Mouse (Mus musculus) neural tube, embryonic 12.5 days (tissue): Measurements from ENCODE around the gene Wwox. TPM values are rescaled to one million over a fixed set of nuclear protein-coding genes. Genes with fewer than 3 reads are reported as not detected.

ENCODE experiments used
- ATAC-seq: fragments of 200-750 bp; cut with Nextera tagmentation; 2 replicates; pipeline ENCODE4 v1.8.0; 2017; ENCODE audit warnings: low read depth, mild to moderate bottlenecking, moderate TSS enrichment, moderate library complexity; ENCODE audit not compliant: low FRiP score
- H3K27ac ChIP-seq: fragments of 300-500 bp; sonication (generic); 2 replicates; pipeline ENCODE4 v1.5.1; 2016
- H3K27me3 ChIP-seq: fragments of 300-500 bp; sonication (generic); replicated peaks from 2 replicates; pipeline ENCODE4 v1.6.1; 2016; ENCODE audit warnings: mild to moderate bottlenecking
- H3K36me3 ChIP-seq: fragments of 300-500 bp; sonication (generic); 2 replicates; pipeline ENCODE4 v1.6.1; 2016; ENCODE audit warnings: mild to moderate bottlenecking
- H3K4me1 ChIP-seq: fragments of 300-500 bp; sonication (generic); 2 replicates; pipeline ENCODE4 v1.6.1; 2016
- H3K4me2 ChIP-seq: fragments of 300-500 bp; sonication (generic); replicated peaks from 2 replicates; pipeline ENCODE4 v1.6.1; 2016; ENCODE audit warnings: mild to moderate bottlenecking
- H3K4me3 ChIP-seq: fragments of 300-500 bp; sonication (generic); 2 replicates; pipeline ENCODE4 v1.5.1; 2016
- H3K9ac ChIP-seq: fragments of 300-500 bp; sonication (generic); 2 replicates; pipeline ENCODE4 v1.6.1; 2016; ENCODE audit warnings: mild to moderate bottlenecking
- H3K9me3 ChIP-seq: fragments of 300-500 bp; sonication (generic); 2 replicates; pipeline ENCODE4 v1.6.1; 2016; ENCODE audit warnings: mild to moderate bottlenecking
- WGBS: fragments of 180-500 bp; shearing (Covaris S2); methylation state at CpG from one replicate; pipeline ENCODE4 v1.1.7; 2016; 5-methylcytosine and 5-hydroxymethylcytosine counted together
- polyA plus RNA-seq: library from polyadenylated mRNA; unstranded; fragments of >200 nt; fragmentation: Nextera tagmentation; extraction: Ambion mirVana; gene quantifications from 2 replicates; pipeline ENCODE4 v1.2.1, GENCODE M21; 2016

Gene Wwox
- polyA plus RNA-seq, 1 experiment from 2014 or later, result 12.7 TPM

GRCm38 (mm10) chr8:114684046-114684702 is 244.7 kb downstream of the Wwox start:
- no peak for ATAC-seq
- Histone ChIP-seq H3K27me3 (no peaks in the 10 kb centered on the region), H3K36me3 (no peaks in the 10 kb centered on the region), H3K4me2 (no peak overlapping the region), H3K27ac (no peak overlapping the region), H3K9ac (no peak overlapping the region), H3K4me3 (no peak overlapping the region), H3K4me1 (no peaks in the 10 kb centered on the region), H3K9me3 (no peaks in the 10 kb centered on the region)
- 87% methylated on average over 11 of the region's 11 CpGs for WGBS

GRCm38 (mm10) chr8:114686462-114686861 is 247.0 kb downstream of the Wwox start:
- no peaks in the 10 kb centered on the region for H3K27me3 ChIP-seq
- H3K9me3 ChIP-seq, result no peaks in the 10 kb centered on the region
- WGBS, result 75% methylated on average over 4 of the region's 4 CpGs
- H3K4me2 ChIP-seq, result no peak overlapping the region
- no peaks in the 10 kb centered on the region for H3K4me1 ChIP-seq
- no peaks in the 10 kb centered on the region for H3K36me3 ChIP-seq
- no peak overlapping the region for H3K9ac ChIP-seq
- no peak overlapping the region for H3K4me3 ChIP-seq
- ATAC-seq, result no peak
- no peak overlapping the region for H3K27ac ChIP-seq

- H3K4me3 ChIP-seq, result no peak overlapping the region
- no peak overlapping the region for H3K9ac ChIP-seq
- H3K27me3 ChIP-seq, result no peaks in the 10 kb centered on the region
- H3K9me3 ChIP-seq, result no peaks in the 10 kb centered on the region
- no peaks in the 10 kb centered on the region for H3K36me3 ChIP-seq
- no peaks in the 10 kb centered on the region for H3K4me1 ChIP-seq
- H3K4me2 ChIP-seq, result no peak overlapping the region
- ATAC-seq, result no peak
- no peak overlapping the region for H3K27ac ChIP-seq
- WGBS, result 82% methylated on average over 11 of the region's 11 CpGs
Measured at GRCm38 (mm10) chr8:114688732-114689131, 249.3 kb downstream of the Wwox start.

- Histone ChIP-seq H3K4me2 (no peak overlapping the region), H3K9me3 (no peaks in the 10 kb centered on the region), H3K27ac (no peak overlapping the region), H3K9ac (no peak overlapping the region), H3K4me3 (no peak overlapping the region), H3K4me1 (no peaks in the 10 kb centered on the region), H3K36me3 (no peaks in the 10 kb centered on the region), H3K27me3 (no peaks in the 10 kb centered on the region)
- 85% methylated on average over 4 of the region's 4 CpGs for WGBS
- ATAC-seq, result no peak
Measured at GRCm38 (mm10) chr8:114694566-114695198, 255.2 kb downstream of the Wwox start.

GRCm38 (mm10) chr8:114703517-114703916 is 264.1 kb downstream of the Wwox start:
- Histone ChIP-seq H3K9ac (no peak overlapping the region), H3K9me3 (no peaks in the 10 kb centered on the region), H3K4me3 (no peak overlapping the region), H3K4me2 (no peak overlapping the region), H3K36me3 (no peaks in the 10 kb centered on the region), H3K4me1 (peaks cover 14% of the 10 kb centered on the region; the same call in 1 of the 2 replicates), H3K27me3 (no peaks in the 10 kb centered on the region), H3K27ac (no peak overlapping the region)
- WGBS, result 75% methylated on average over 5 of the region's 5 CpGs
- no peak for ATAC-seq

- peak overlapping the region; percentile 48 for H3K4me2 ChIP-seq
- H3K4me1 ChIP-seq, result peaks cover 20% of the 10 kb centered on the region
- WGBS, result 8% methylated on average over 15 of the region's 15 CpGs
- H3K36me3 ChIP-seq, result no peaks in the 10 kb centered on the region
- no peak overlapping the region for H3K4me3 ChIP-seq
- H3K9me3 ChIP-seq, result no peaks in the 10 kb centered on the region
- peak overlapping the region; percentile 62 for H3K27ac ChIP-seq
- ATAC-seq, result peak; percentile 90
- H3K27me3 ChIP-seq, result no peaks in the 10 kb centered on the region
- H3K9ac ChIP-seq, result no peak overlapping the region
Measured at GRCm38 (mm10) chr8:114707538-114708138, 268.2 kb downstream of the Wwox start.

GRCm38 (mm10) chr8:114715318-114716070 is 276.0 kb downstream of the Wwox start:
- no peak for ATAC-seq
- H3K4me2 ChIP-seq, result no peak overlapping the region
- no peaks in the 10 kb centered on the region for H3K27me3 ChIP-seq
- H3K4me1 ChIP-seq, result peaks cover 9% of the 10 kb centered on the region; the same call in 1 of the 2 replicates
- no peaks in the 10 kb centered on the region for H3K36me3 ChIP-seq
- H3K9me3 ChIP-seq, result no peaks in the 10 kb centered on the region
- H3K9ac ChIP-seq, result no peak overlapping the region
- 65% methylated on average over 13 of the region's 13 CpGs for WGBS
- no peak overlapping the region for H3K27ac ChIP-seq
- H3K4me3 ChIP-seq, result no peak overlapping the region

- no peak for ATAC-seq
- 44% methylated on average over 14 of the region's 14 CpGs for WGBS
Measured at GRCm38 (mm10) chr8:114716546-114717255, 277.2 kb downstream of the Wwox start.

GRCm38 (mm10) chr8:114718821-114719220 is 279.4 kb downstream of the Wwox start:
- H3K4me3 ChIP-seq, result no peak overlapping the region
- WGBS, result 84% methylated on average over 4 of the region's 4 CpGs
- H3K36me3 ChIP-seq, result no peaks in the 10 kb centered on the region
- peaks cover 8% of the 10 kb centered on the region; the same call in 1 of the 2 replicates for H3K4me1 ChIP-seq
- no peaks in the 10 kb centered on the region for H3K9me3 ChIP-seq
- H3K27me3 ChIP-seq, result no peaks in the 10 kb centered on the region
- no peak overlapping the region for H3K9ac ChIP-seq
- H3K4me2 ChIP-seq, result no peak overlapping the region
- no peak for ATAC-seq
- no peak overlapping the region for H3K27ac ChIP-seq

More at GRCm38 (mm10) chr8:114716546-114717255, 277.2 kb downstream of the Wwox start:
- Histone ChIP-seq H3K36me3 (no peaks in the 10 kb centered on the region), H3K4me2 (no peak overlapping the region), H3K4me3 (no peak overlapping the region), H3K9me3 (no peaks in the 10 kb centered on the region), H3K9ac (no peak overlapping the region), H3K27ac (no peak overlapping the region), H3K4me1 (peaks cover 8% of the 10 kb centered on the region; the same call in 1 of the 2 replicates), H3K27me3 (no peaks in the 10 kb centered on the region)

GRCm38 (mm10) chr8:114722611-114723010 is 283.2 kb downstream of the Wwox start:
- H3K36me3 ChIP-seq, result no peaks in the 10 kb centered on the region
- ATAC-seq, result no peak
- no peaks in the 10 kb centered on the region for H3K27me3 ChIP-seq
- H3K27ac ChIP-seq, result no peak overlapping the region
- H3K4me2 ChIP-seq, result no peak overlapping the region
- 0 out of 2 replicates have a peak, but pooled peaks cover 3% of the 10 kb centered on the region for H3K4me1 ChIP-seq
- WGBS, result 61% methylated on average over 5 of the region's 5 CpGs
- no peak overlapping the region for H3K4me3 ChIP-seq
- no peaks in the 10 kb centered on the region for H3K9me3 ChIP-seq
- no peak overlapping the region for H3K9ac ChIP-seq

GRCm38 (mm10) chr8:114731260-114732140 is 292.0 kb downstream of the Wwox start:
- Histone ChIP-seq H3K27me3 (no peaks in the 10 kb centered on the region), H3K9ac (no peak overlapping the region), H3K4me2 (peak overlapping the region; percentile 43), H3K36me3 (no peaks in the 10 kb centered on the region), H3K9me3 (no peaks in the 10 kb centered on the region), H3K4me3 (no peak overlapping the region), H3K4me1 (peaks cover 21% of the 10 kb centered on the region), H3K27ac (no peak overlapping the region)
- WGBS, result 20% methylated on average over 17 of the region's 17 CpGs
- ATAC-seq, result no peak
